Mouse (Mus musculus) MEL (cell line): ENCODE measurements around the gene Gm20431. TPM values are rescaled to one million over a fixed set of nuclear protein-coding genes. Genes with fewer than 3 reads are reported as not detected.

Experiments used
- DNase-seq: peaks from one replicate; pipeline ENCODE4 v3.0.0; 2011; ENCODE audit warnings: low read depth, low spot score
- H3K27ac ChIP-seq: 2 replicates; pipeline ENCODE4 v1.5.1; 2012; ENCODE audit warnings: low read depth, mild to moderate bottlenecking, control low read depth, low read length, moderate library complexity; ENCODE audit not compliant: control insufficient read depth
- H3K27me3 ChIP-seq, 2 experiments: fragments of 150-350 bp in 1 of 2; sonication (generic) in 1 of 2; 2 replicates each; pipeline ENCODE4 v1.6.1; 2012; ENCODE audit warnings: low read length in 2 of 2, mild to moderate bottlenecking in 2 of 2, improper control_type of control experiment in 1 of 2, moderate library complexity in 1 of 2; ENCODE audit not compliant: insufficient read depth in 2 of 2, control insufficient read depth in 1 of 2
- H3K36me3 ChIP-seq, 2 experiments: 2 replicates each; pipeline ENCODE4 v1.6.1; 2012 to 2014; ENCODE audit warnings: low read length in 2 of 2, improper control_type of control experiment in 1 of 2, inconsistent platforms in 1 of 2, mild to moderate bottlenecking in 1 of 2; ENCODE audit not compliant: insufficient read depth in 2 of 2, control insufficient read depth in 1 of 2
- H3K4me1 ChIP-seq, 2 experiments: fragments of 150-350 bp in 1 of 2; sonication (generic) in 1 of 2; 2 replicates each; pipeline ENCODE4 v1.6.1; 2012; ENCODE audit warnings: low read length in 2 of 2, improper control_type of control experiment in 1 of 2, mild to moderate bottlenecking in 1 of 2; ENCODE audit not compliant: insufficient read depth in 2 of 2, control insufficient read depth in 1 of 2
- H3K4me3 ChIP-seq, 2 experiments: fragments of 150-350 bp in 1 of 2; sonication (generic) in 1 of 2; 2 replicates each; pipeline ENCODE4 v1.5.1; 2012; ENCODE audit warnings: low read depth in 2 of 2, low read length in 2 of 2, mild to moderate bottlenecking in 2 of 2, moderate library complexity in 2 of 2, control low read depth in 1 of 2, improper control_type of control experiment in 1 of 2; ENCODE audit not compliant: control insufficient read depth in 1 of 2, insufficient read depth in 1 of 2
- H3K79me2 ChIP-seq: 2 replicates; pipeline ENCODE4 v1.6.1; 2012; ENCODE audit warnings: mild to moderate bottlenecking, low read length, moderate library complexity; ENCODE audit not compliant: control insufficient read depth, poor library complexity, insufficient read depth
- H3K9ac ChIP-seq: 2 replicates; pipeline ENCODE4 v1.6.1; 2012; ENCODE audit warnings: low read depth, mild to moderate bottlenecking, control low read depth, low read length, moderate library complexity; ENCODE audit not compliant: control insufficient read depth, poor library complexity, severe bottlenecking
- H3K9me3 ChIP-seq: fragments of 150-350 bp; sonication (generic); replicated peaks from 2 replicates; pipeline ENCODE4 v1.6.1; 2012; ENCODE audit warnings: mild to moderate bottlenecking, low read length, improper control_type of control experiment, moderate library complexity; ENCODE audit not compliant: insufficient read depth
- BHLHE40 ChIP-seq: IDR thresholded peaks from 2 replicates; pipeline ENCODE4 v1.6.1; 2012; ENCODE audit warnings: low read depth, mild to moderate bottlenecking, inconsistent platforms, low read length, improper control_type of control experiment, borderline replicate concordance
- CHD1 ChIP-seq: IDR thresholded peaks from 2 replicates; pipeline ENCODE4 v1.6.1; 2012; ENCODE audit warnings: low read depth, mild to moderate bottlenecking, inconsistent platforms, low read length, improper control_type of control experiment
- CHD2 ChIP-seq: IDR thresholded peaks from 2 replicates; pipeline ENCODE4 v1.6.1; 2011; ENCODE audit warnings: low read length, improper control_type of control experiment
- CTCF ChIP-seq, 3 experiments: IDR thresholded peaks in 2 of 3; conservative IDR thresholded peaks in 1 of 3; 2 replicates each; pipeline ENCODE4 v1.5.1; 2011 to 2012; ENCODE audit warnings: low read length in 3 of 3, low read depth in 2 of 3, mild to moderate bottlenecking in 2 of 3, improper control_type of control experiment in 1 of 3, inconsistent platforms in 1 of 3, mixed read lengths in 1 of 3, moderate library complexity in 1 of 3; ENCODE audit not compliant: control insufficient read depth in 1 of 3, insufficient read depth in 1 of 3, poor library complexity in 1 of 3, severe bottlenecking in 1 of 3
- E2F4 ChIP-seq: IDR thresholded peaks from 2 replicates; pipeline ENCODE4 v1.6.1; 2011; ENCODE audit warnings: low read depth, low read length, improper control_type of control experiment, borderline replicate concordance
- EP300 ChIP-seq, 2 experiments: IDR thresholded peaks; 2 replicates each; pipeline ENCODE4 v1.6.1; 2011; ENCODE audit warnings: improper control_type of control experiment in 2 of 2, low read length in 2 of 2, low read depth in 1 of 2, mild to moderate bottlenecking in 1 of 2
- GABPA ChIP-seq: IDR thresholded peaks from 2 replicates; pipeline ENCODE4 v1.6.1; 2012; ENCODE audit warnings: low read depth, mild to moderate bottlenecking, inconsistent platforms, low read length, improper control_type of control experiment, moderate library complexity
- JUND ChIP-seq: IDR thresholded peaks from 2 replicates; pipeline ENCODE4 v1.6.1; 2011; ENCODE audit warnings: low read depth, mild to moderate bottlenecking, improper control_type of control experiment, low read length
- KAT2A ChIP-seq: conservative IDR thresholded peaks from 2 replicates; pipeline ENCODE4 v1.6.1; 2012; ENCODE audit warnings: low read depth, low read length, improper control_type of control experiment, inconsistent platforms
- MAFK ChIP-seq: IDR thresholded peaks from 2 replicates; pipeline ENCODE4 v1.6.1; 2011; ENCODE audit warnings: low read depth, mild to moderate bottlenecking, low read length, improper control_type of control experiment, borderline replicate concordance
- MAX ChIP-seq: IDR thresholded peaks from 2 replicates; pipeline ENCODE4 v1.6.1; 2011; ENCODE audit warnings: low read length, improper control_type of control experiment
- MYB ChIP-seq: IDR thresholded peaks from 2 replicates; pipeline ENCODE4 v1.6.1; 2011; ENCODE audit warnings: mild to moderate bottlenecking, low read depth, low read length, improper control_type of control experiment
- MYC ChIP-seq: IDR thresholded peaks from 2 replicates; pipeline ENCODE4 v1.6.1; 2011; ENCODE audit warnings: low read depth, mild to moderate bottlenecking, low read length, improper control_type of control experiment, moderate library complexity
- NELFE ChIP-seq: IDR thresholded peaks from 2 replicates; pipeline ENCODE4 v1.6.1; 2011; ENCODE audit warnings: low read depth, low read length, improper control_type of control experiment
- POLR2A ChIP-seq, 2 experiments: IDR thresholded peaks; 2 replicates each; pipeline ENCODE4 v1.6.1; 2011 to 2012; ENCODE audit warnings: low read length in 2 of 2, mild to moderate bottlenecking in 2 of 2, control low read depth in 1 of 2, improper control_type of control experiment in 1 of 2, low read depth in 1 of 2, moderate library complexity in 1 of 2; ENCODE audit not compliant: control insufficient read depth in 1 of 2, insufficient read depth in 1 of 2, poor library complexity in 1 of 2
- POLR2AphosphoS2 ChIP-seq: IDR thresholded peaks from 2 replicates; pipeline ENCODE4 v1.6.1; 2011; ENCODE audit warnings: low read length, improper control_type of control experiment
- RAD21 ChIP-seq: IDR thresholded peaks from 2 replicates; pipeline ENCODE4 v1.6.1; 2011; ENCODE audit warnings: mild to moderate bottlenecking, low read depth, low read length, improper control_type of control experiment
- SIN3A ChIP-seq: IDR thresholded peaks from 2 replicates; pipeline ENCODE4 v1.6.1; 2012; ENCODE audit warnings: low read length, improper control_type of control experiment, inconsistent platforms
- SMC3 ChIP-seq: IDR thresholded peaks from 2 replicates; pipeline ENCODE4 v1.6.1; 2011; ENCODE audit warnings: low read depth, low read length, improper control_type of control experiment
- TAL1 ChIP-seq: IDR thresholded peaks from 2 replicates; pipeline ENCODE4 v1.6.1; 2012; ENCODE audit warnings: mild to moderate bottlenecking, inconsistent platforms, low read length, moderate library complexity, mixed read lengths
- USF1 ChIP-seq: IDR thresholded peaks from 2 replicates; pipeline ENCODE4 v1.6.1; 2014; ENCODE audit warnings: low read depth, mild to moderate bottlenecking, inconsistent platforms, low read length, improper control_type of control experiment, moderate library complexity
- ZKSCAN1 ChIP-seq: IDR thresholded peaks from 2 replicates; pipeline ENCODE4 v1.6.1; 2012; ENCODE audit warnings: low read depth, mild to moderate bottlenecking, inconsistent platforms, low read length, improper control_type of control experiment, moderate library complexity
- ZNF384 ChIP-seq: IDR thresholded peaks from 2 replicates; pipeline ENCODE4 v1.6.1; 2012; ENCODE audit warnings: low read depth, mild to moderate bottlenecking, inconsistent platforms, low read length, improper control_type of control experiment
- polyA plus RNA-seq, 2 experiments: library from polyadenylated mRNA; stranded (reverse) in 1 of 2; unstranded in 1 of 2; fragments of >175 nt in 1 of 2; fragments of >200 nt in 1 of 2; gene quantifications; 2 replicates each; pipeline versions ENCODE4 v1.2.1 to v1.2.4; 2012; ENCODE audit warnings: low replicate concordance in 2 of 2, low read depth in 1 of 2; ENCODE audit not compliant: insufficient read length in 2 of 2, insufficient read depth in 1 of 2, missing spikeins in 1 of 2
- total RNA-seq: library from RNA; depleted of rRNA; stranded (reverse); fragments of 300-350 nt; gene quantifications from 2 replicates; pipeline ENCODE4 v1.2.3, GENCODE M21; 2012

Gm20431 gene
- total and polyA plus RNA-seq, 3 experiments, result 5.9 to 8.1 TPM; not detected in 1

- peaks cover 4% of the 10 kb centered on the region for H3K79me2 ChIP-seq
These were observed 49.2 kb downstream of the Gm20431 start for GRCm38 (mm10) chr2:167612122-167612521.

GRCm38 (mm10) chr2:167611287-167611686 is 50.0 kb downstream of the Gm20431 start:
- no peak for TF ChIP-seq KAT2A
- no peak for TF ChIP-seq ZKSCAN1
- no peak for TF ChIP-seq CHD2
- no peak for TF ChIP-seq MAX
- TF ChIP-seq JUND, result no peak
- peak in 1 of 3 experiments; percentile 48; a peak in 2 of 6 replicates for TF ChIP-seq CTCF (IDR thresholded peaks at IDR 0.05 in 2 of 3, conservative IDR thresholded peaks at IDR 0.05 in 1 of 3; ENCODE audit: control insufficient read depth in 1 of 3, insufficient read depth in 1 of 3, low read depth in 2 of 3, low read length in 3 of 3, poor library complexity in 1 of 3, severe bottlenecking in 1 of 3)
- no peak for TF ChIP-seq CHD1
- TF ChIP-seq RAD21, result no peak
- no peak for TF ChIP-seq USF1
- TF ChIP-seq MAFK, result no peak
- TF ChIP-seq SIN3A, result no peak
- no peak for TF ChIP-seq E2F4
- TF ChIP-seq ZNF384, result no peak
- 0 out of 2 replicates have a peak, but pooled peaks have one; percentile 13 for TF ChIP-seq SMC3
- TF ChIP-seq EP300 (IDR thresholded peaks at IDR 0.05; ENCODE audit: low read depth in 1 of 2, low read length in 2 of 2), result no peak
- Histone ChIP-seq H3K27me3 (no peaks in the 10 kb centered on the region), H3K4me1 (no peaks in the 10 kb centered on the region), H3K9ac (no peak overlapping the region), H3K9me3 (no peaks in the 10 kb centered on the region), H3K27ac (no peak overlapping the region), H3K36me3 (peaks cover 0 to 13% of the 10 kb centered on the region in 2 experiments; a peak in 2 of 4 replicates), H3K79me2 (peaks cover 4% of the 10 kb centered on the region), H3K4me3 (no peak overlapping the region)
- DNase-seq, result no peak

More at GRCm38 (mm10) chr2:167612122-167612521, 49.2 kb downstream of the Gm20431 start:
- TF ChIP-seq BHLHE40 (no peak), JUND (no peak), MAFK (no peak), MYB (no peak), KAT2A (no peak), E2F4 (no peak), TAL1 (no peak), POLR2AphosphoS2 (no peak), CHD2 (no peak), POLR2A (IDR thresholded peaks at IDR 0.05; ENCODE audit: control insufficient read depth in 1 of 2, insufficient read depth in 1 of 2, low read depth in 1 of 2, low read length in 2 of 2, poor library complexity in 1 of 2) (no peak), SMC3 (no peak), GABPA (no peak), SIN3A (no peak), NELFE (no peak), MYC (no peak)
- Histone ChIP-seq H3K4me3 (no peak overlapping the region), H3K36me3 (peaks cover 0 to 19% of the 10 kb centered on the region in 2 experiments; a peak in 2 of 4 replicates), H3K27me3 (no peaks in the 10 kb centered on the region), H3K9me3 (no peaks in the 10 kb centered on the region), H3K9ac (no peak overlapping the region), H3K4me1 (no peaks in the 10 kb centered on the region), H3K27ac (no peak overlapping the region)
- no peak for DNase-seq
